Mouse (Mus musculus) ES-Bruce4 (cell line): ENCODE measurements around the gene Fcamr.

Source experiments
- CTCF ChIP-seq: IDR thresholded peaks from one replicate; pipeline ENCODE4 v1.8.1; 2011; ENCODE audit warnings: low read depth, low read length
- EP300 ChIP-seq: IDR thresholded peaks from 2 replicates; pipeline ENCODE4 v1.6.1; 2011; ENCODE audit warnings: low read depth, low read length; ENCODE audit not compliant: insufficient read depth
- POLR2A ChIP-seq: IDR thresholded peaks from one replicate; pipeline ENCODE4 v1.8.1; 2011; ENCODE audit warnings: low read length; ENCODE audit not compliant: insufficient read depth

DNA sequence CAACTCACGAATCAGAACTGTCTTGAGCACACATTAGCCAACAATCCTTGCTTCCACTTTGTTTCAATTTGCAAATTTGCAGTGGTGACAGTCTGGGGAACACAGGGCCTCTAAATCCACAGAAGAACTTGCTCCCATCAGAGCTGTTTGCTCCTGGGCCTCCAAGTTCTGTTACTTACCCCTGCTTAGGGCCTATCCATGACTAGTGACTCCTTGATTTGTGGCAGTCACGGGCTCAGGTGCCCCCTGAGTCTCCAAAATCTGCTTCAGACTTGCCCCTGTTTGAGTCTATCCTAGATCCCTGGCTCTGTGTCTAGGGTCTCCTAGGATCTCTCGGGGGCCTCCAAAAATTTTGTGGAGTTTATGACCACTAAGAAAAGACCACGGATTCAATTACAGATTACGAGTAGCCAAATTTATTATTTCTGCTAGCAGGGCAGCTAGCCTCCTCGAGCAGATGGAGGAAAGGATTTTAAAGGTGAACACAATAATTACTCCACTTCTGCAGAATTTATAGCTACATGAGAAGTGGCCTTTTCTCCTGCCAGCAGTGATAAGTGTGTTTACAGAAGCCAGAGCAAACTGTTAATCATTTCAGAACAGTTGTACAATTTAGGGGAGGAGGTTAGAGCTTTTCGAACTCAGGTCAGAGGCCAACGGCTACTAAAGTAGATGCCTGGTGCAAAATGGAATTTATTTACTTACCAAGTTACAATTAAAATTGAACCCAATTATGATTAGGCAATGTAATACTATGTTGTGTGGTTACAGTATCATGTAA, 40.1 kb downstream of the Fcamr start:
- TF ChIP-seq CTCF (no peak), POLR2A (no peak), EP300 (no peak)
